Mouse (Mus musculus): ENCODE measurements at regions not wholly inside any gene's neighbourhood (a gene's known extent, or its start where the extent isn't known, plus 50 kb on each side); places are given as distances from the start of the nearest gene placed in this dataset.
A peak's percentile ranks its signal among the peaks of the same experiment; 100 is the strongest.
"Not testable (repeated sequence)": the region's sequence is repeated elsewhere in the genome, so short reads cannot be mapped to it uniquely, and the experiment has no call there.

- Histone ChIP-seq H3K9me3 (ENCODE audit: low read length) (no peaks in the 10 kb centered on the region), H3K27me3 (ENCODE audit: insufficient read depth, low read length) (no peaks in the 10 kb centered on the region), H3K9ac (no peak overlapping the region), H3K4me3 (ENCODE audit: low read depth, low read length) (no peak overlapping the region), H3K27ac (ENCODE audit: low read depth, low read length) (no peak overlapping the region), H3K36me3 (ENCODE audit: insufficient read depth) (no peaks in the 10 kb centered on the region), H3K4me2 (ENCODE audit: low read depth) (no peak overlapping the region), H3K4me1 (ENCODE audit: insufficient read depth) (no peaks in the 10 kb centered on the region)
- DNase-seq (no peak), ATAC-seq (no peak)
- WGBS: 71% methylated on average over 3 of the region's 3 CpGs
- TF ChIP-seq CTCF (IDR thresholded peaks at IDR 0.05; ENCODE audit: low read depth): no peak
These were observed 142.0 kb upstream of the Pou1f1 start for GRCm38 (mm10) chr16:65378276-65378675.

DNA sequence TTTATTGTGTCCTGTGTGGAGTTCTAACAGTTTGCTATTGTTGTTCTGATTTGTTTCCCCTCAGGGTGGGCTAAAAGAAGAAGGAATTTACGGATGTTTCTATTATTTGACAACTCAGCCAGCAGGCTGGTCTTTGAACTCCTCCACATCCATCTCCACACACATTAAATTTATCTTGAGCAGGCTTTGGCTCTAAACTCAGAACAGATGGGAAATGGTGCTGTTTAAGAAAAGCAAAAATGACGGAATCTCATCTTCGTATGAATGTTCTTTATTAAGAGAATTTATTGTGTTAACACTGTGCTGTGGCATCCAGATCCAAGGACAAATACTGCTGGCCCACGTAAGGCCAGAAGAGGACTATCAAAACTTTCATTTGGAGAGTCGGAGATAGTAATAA lies 140.4 kb upstream of the Pou1f1 start:
- H3K9ac ChIP-seq: no peak overlapping the region
- ATAC-seq (peak; percentile 38; the same call in 1 of the 2 replicates), DNase-seq (peak; percentile 33)
- TF ChIP-seq CTCF (IDR thresholded peaks at IDR 0.05; ENCODE audit: low read depth): no peak
- no peaks in the 10 kb centered on the region for H3K9me3 ChIP-seq (ENCODE audit: low read length)
- WGBS: 59% methylated on average over 5 of the region's 5 CpGs
- H3K4me1 ChIP-seq (ENCODE audit: insufficient read depth): no peaks in the 10 kb centered on the region
- H3K36me3 ChIP-seq (ENCODE audit: insufficient read depth): no peaks in the 10 kb centered on the region
- no peak overlapping the region for H3K4me3 ChIP-seq (ENCODE audit: low read depth, low read length)
- no peak overlapping the region for H3K27ac ChIP-seq (ENCODE audit: low read depth, low read length)
- no peaks in the 10 kb centered on the region for H3K27me3 ChIP-seq (ENCODE audit: insufficient read depth, low read length)
- no peak overlapping the region for H3K4me2 ChIP-seq (ENCODE audit: low read depth)

- TF ChIP-seq CTCF (IDR thresholded peaks at IDR 0.05; ENCODE audit: low read depth): no peak
These were observed 116.2 kb upstream of the Pou1f1 start for GRCm38 (mm10) chr16:65403926-65404648.

GRCm38 (mm10) chr16:65404816-65405215 lies 115.5 kb upstream of the Pou1f1 start:
- DNase-seq: peak; percentile 18
- no peak for TF ChIP-seq CTCF (IDR thresholded peaks at IDR 0.05; ENCODE audit: low read depth)
- peak; percentile 25; the same call in 1 of the 2 replicates for ATAC-seq
- Histone ChIP-seq H3K9me3 (ENCODE audit: low read length) (no peaks in the 10 kb centered on the region), H3K4me2 (ENCODE audit: low read depth) (no peak overlapping the region), H3K36me3 (ENCODE audit: insufficient read depth) (no peaks in the 10 kb centered on the region), H3K27ac (ENCODE audit: low read depth, low read length) (no peak overlapping the region), H3K27me3 (ENCODE audit: insufficient read depth, low read length) (no peaks in the 10 kb centered on the region), H3K9ac (no peak overlapping the region), H3K4me3 (ENCODE audit: low read depth, low read length) (no peak overlapping the region), H3K4me1 (ENCODE audit: insufficient read depth) (no peaks in the 10 kb centered on the region)
- 63% methylated on average over 5 of the region's 5 CpGs for WGBS

More at GRCm38 (mm10) chr16:65403926-65404648, 116.2 kb upstream of the Pou1f1 start:
- DNase-seq: no peak
- no peaks in the 10 kb centered on the region for H3K36me3 ChIP-seq (ENCODE audit: insufficient read depth)
- no peak for ATAC-seq
- no peaks in the 10 kb centered on the region for H3K4me1 ChIP-seq (ENCODE audit: insufficient read depth)
- H3K9me3 ChIP-seq (ENCODE audit: low read length): no peaks in the 10 kb centered on the region
- H3K4me2 ChIP-seq (ENCODE audit: low read depth): no peak overlapping the region
- no peak overlapping the region for H3K27ac ChIP-seq (ENCODE audit: low read depth, low read length)
- no peak overlapping the region for H3K4me3 ChIP-seq (ENCODE audit: low read depth, low read length)
- no peaks in the 10 kb centered on the region for H3K27me3 ChIP-seq (ENCODE audit: insufficient read depth, low read length)
- no peak overlapping the region for H3K9ac ChIP-seq
- WGBS: 21% methylated on average over 5 of the region's 5 CpGs

GRCm38 (mm10) chr16:65405824-65406556 lies 114.3 kb upstream of the Pou1f1 start:
- Histone ChIP-seq H3K4me1 (ENCODE audit: insufficient read depth) (no peaks in the 10 kb centered on the region), H3K9me3 (ENCODE audit: low read length) (no peaks in the 10 kb centered on the region), H3K4me2 (ENCODE audit: low read depth) (no peak overlapping the region), H3K4me3 (ENCODE audit: low read depth, low read length) (no peak overlapping the region), H3K27me3 (ENCODE audit: insufficient read depth, low read length) (no peaks in the 10 kb centered on the region), H3K27ac (ENCODE audit: low read depth, low read length) (no peak overlapping the region), H3K36me3 (ENCODE audit: insufficient read depth) (no peaks in the 10 kb centered on the region), H3K9ac (no peak overlapping the region)
- ATAC-seq (no peak), DNase-seq (no peak)
- TF ChIP-seq CTCF (IDR thresholded peaks at IDR 0.05; ENCODE audit: low read depth): no peak
- 64% methylated on average over 3 of the region's 3 CpGs for WGBS

- not testable (repeated sequence) for H3K9ac ChIP-seq
- WGBS: 88% methylated on average over 9 of the region's 9 CpGs
These were observed 88.3 kb upstream of the Pou1f1 start for GRCm38 (mm10) chr16:65432046-65432445.

DNA sequence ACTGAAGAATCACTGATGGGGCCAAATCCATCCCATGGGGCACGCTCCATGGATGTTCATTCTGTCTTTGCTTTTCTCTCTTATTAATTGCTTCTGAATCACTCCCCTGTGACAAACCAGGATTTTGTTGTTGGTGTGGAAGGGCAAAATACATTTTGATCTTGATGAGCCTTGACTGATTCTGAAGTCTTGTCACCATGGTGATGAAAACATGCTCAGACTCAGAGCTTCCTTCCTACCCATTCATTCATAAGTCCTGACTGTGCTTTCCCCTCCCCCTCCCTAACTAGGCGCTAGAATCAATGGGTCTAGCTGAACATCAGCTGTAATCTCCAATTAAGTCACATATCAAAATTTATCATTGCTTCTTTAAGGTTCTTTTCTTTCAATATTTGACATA lies 84.2 kb upstream of the Pou1f1 start:
- DNase-seq: no peak
- H3K4me3 ChIP-seq (ENCODE audit: low read depth, low read length): no peak overlapping the region

More at GRCm38 (mm10) chr16:65432046-65432445, 88.3 kb upstream of the Pou1f1 start:
- not testable (repeated sequence) for H3K27ac ChIP-seq (ENCODE audit: low read depth, low read length); H3K9me3 ChIP-seq (ENCODE audit: low read length); H3K36me3 ChIP-seq (ENCODE audit: insufficient read depth); H3K4me1 ChIP-seq (ENCODE audit: insufficient read depth); H3K27me3 ChIP-seq (ENCODE audit: insufficient read depth, low read length); H3K4me3 ChIP-seq (ENCODE audit: low read depth, low read length); DNase-seq; H3K4me2 ChIP-seq (ENCODE audit: low read depth); ATAC-seq

More for the DNA sequence above, 84.2 kb upstream of the Pou1f1 start:
- Histone ChIP-seq H3K27me3 (ENCODE audit: insufficient read depth, low read length) (no peaks in the 10 kb centered on the region), H3K27ac (ENCODE audit: low read depth, low read length) (no peak overlapping the region), H3K36me3 (ENCODE audit: insufficient read depth) (no peaks in the 10 kb centered on the region), H3K9me3 (ENCODE audit: low read length) (no peaks in the 10 kb centered on the region), H3K9ac (no peak overlapping the region), H3K4me1 (ENCODE audit: insufficient read depth) (no peaks in the 10 kb centered on the region), H3K4me2 (ENCODE audit: low read depth) (no peak overlapping the region)
- TF ChIP-seq CTCF (IDR thresholded peaks at IDR 0.05; ENCODE audit: low read depth): no peak
- ATAC-seq: no peak
- WGBS: 50% methylated on average over 2 of the region's 2 CpGs
